Mouse (Mus musculus): Measurements from ENCODE around the gene Efcab14.
A peak's percentile ranks its signal among the peaks of the same experiment; 100 is the strongest.

Efcab14 gene

GRCm38 (mm10) chr4:115777627-115778026 is 40.1 kb downstream of the Efcab14 start:
- DNase-seq (ENCODE audit: low spot score in 2 of 2) = no peak

- peak; percentile 30 to 52 for DNase-seq (ENCODE audit: low spot score in 2 of 2)
These were observed 42.7 kb downstream of the Efcab14 start for GRCm38 (mm10) chr4:115780269-115780668.

- DNase-seq (ENCODE audit: low spot score in 2 of 2) = no peak
These were observed 43.4 kb downstream of the Efcab14 start, which contains the start of gene Tex38 for GRCm38 (mm10) chr4:115780918-115781317. Gene Tex38, minus strand, starts transcription at chr4:115781018.

GRCm38 (mm10) chr4:115782026-115782805 is 44.7 kb downstream of the Efcab14 start:
- no peak for DNase-seq (ENCODE audit: low spot score in 2 of 2)

- peak; percentile 80 to 81 for DNase-seq (ENCODE audit: low spot score in 2 of 2)
These were observed 47.4 kb downstream of the Efcab14 start, which contains the start of gene Atpaf1 for GRCm38 (mm10) chr4:115784769-115785510. Gene Atpaf1, plus strand, starts transcription at chr4:115784812.

DNA sequence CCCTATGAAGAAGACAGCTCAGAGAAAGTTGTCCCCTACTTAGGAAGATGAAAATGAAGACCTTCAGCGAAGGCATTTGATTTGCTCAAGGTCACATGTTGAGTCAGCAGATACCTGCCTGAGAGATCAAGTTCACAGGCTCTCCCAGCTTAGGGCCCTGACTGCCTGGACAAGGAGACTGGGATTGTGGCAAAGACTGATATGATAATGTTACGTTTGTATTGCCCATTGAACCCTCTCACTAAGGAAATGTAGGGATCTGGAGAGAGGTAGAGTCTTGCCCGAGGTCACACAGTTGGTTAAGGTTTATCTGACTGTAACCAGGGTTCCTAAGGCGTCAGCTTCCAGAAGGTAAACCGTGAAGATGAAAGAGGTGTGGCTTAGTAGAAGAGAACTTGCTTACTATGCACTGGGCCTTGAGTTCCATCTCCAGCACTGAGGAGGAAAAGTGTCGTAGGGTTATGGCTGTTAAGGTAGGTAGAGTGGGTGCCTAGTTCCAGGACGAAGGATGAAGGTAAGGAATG is 48.0 kb downstream of the Efcab14 start:
- no peak for DNase-seq (ENCODE audit: low spot score in 2 of 2)

- peak in 1 of 2 experiments; percentile 32 for DNase-seq (ENCODE audit: low spot score in 2 of 2)
These were observed 53.3 kb downstream of the Efcab14 start for GRCm38 (mm10) chr4:115790864-115791263.

GRCm38 (mm10) chr4:115795360-115795759 is 57.8 kb downstream of the Efcab14 start:
- no peak for DNase-seq (ENCODE audit: low spot score in 2 of 2)

GRCm38 (mm10) chr4:115799981-115800380 is 62.4 kb downstream of the Efcab14 start:
- DNase-seq (ENCODE audit: low spot score in 2 of 2) = no peak

- DNase-seq (ENCODE audit: low spot score in 2 of 2) = no peak
These were observed 74.8 kb downstream of the Efcab14 start for GRCm38 (mm10) chr4:115812326-115812725.

GRCm38 (mm10) chr4:115815606-115816005 is 78.1 kb downstream of the Efcab14 start:
- no peak for DNase-seq (ENCODE audit: low spot score in 2 of 2)

DNA sequence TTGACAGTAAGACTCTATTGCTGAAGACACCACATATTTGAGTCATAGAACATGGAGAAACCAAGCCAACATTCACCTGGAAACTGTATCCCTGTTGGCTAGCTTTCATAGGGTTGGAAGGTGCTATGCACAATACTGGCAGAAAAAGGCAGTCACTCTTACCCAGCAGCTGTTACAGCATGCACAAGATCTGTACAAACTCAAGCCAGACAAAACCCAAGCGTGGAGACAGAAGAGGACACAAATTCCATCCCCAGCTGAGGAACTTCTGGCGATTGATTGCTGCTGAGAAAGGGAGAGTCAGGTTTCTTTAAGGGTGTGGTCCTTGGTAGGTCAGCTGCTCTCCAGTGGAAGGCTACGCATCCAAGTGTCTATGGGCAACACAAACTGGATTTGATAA is 82.7 kb downstream of the Efcab14 start:
- no peak for DNase-seq (ENCODE audit: low spot score in 2 of 2)

DNA sequence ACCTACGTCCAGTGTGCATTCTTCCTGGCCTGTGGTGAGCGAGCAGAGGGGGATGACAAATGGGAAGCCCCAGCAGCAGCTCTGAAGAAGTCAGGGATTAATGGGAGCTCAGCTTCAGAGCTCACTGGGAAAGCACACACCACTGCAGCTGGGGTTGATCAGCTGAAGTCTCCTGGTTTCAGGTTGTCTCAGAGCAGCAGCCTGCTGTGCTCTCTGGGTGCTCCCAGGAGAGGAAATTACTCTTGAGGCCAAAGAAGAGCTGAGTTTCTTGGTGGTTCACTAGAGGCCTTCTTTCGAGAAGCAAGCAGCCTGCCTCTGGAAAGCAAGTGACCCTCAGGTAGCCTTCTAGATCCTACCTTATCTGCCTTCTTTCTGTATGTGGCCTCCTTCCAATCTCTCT is 83.4 kb downstream of the Efcab14 start:
- no peak for DNase-seq (ENCODE audit: low spot score in 2 of 2)

GRCm38 (mm10) chr4:115821431-115821830 is 83.9 kb downstream of the Efcab14 start:
- no peak for DNase-seq (ENCODE audit: low spot score in 2 of 2)

GRCm38 (mm10) chr4:115821928-115822327 is 84.4 kb downstream of the Efcab14 start:
- no peak for DNase-seq (ENCODE audit: low spot score in 2 of 2)

GRCm38 (mm10) chr4:115824178-115824577 is 86.6 kb downstream of the Efcab14 start:
- no peak for DNase-seq (ENCODE audit: low spot score in 2 of 2)

GRCm38 (mm10) chr4:115825271-115825670 is 87.7 kb downstream of the Efcab14 start:
- no peak for DNase-seq (ENCODE audit: low spot score in 2 of 2)

Measured in frontal cortex, postnatal 36 days (tissue).